Mouse (Mus musculus) lung, adult 2 months (tissue): Measurements from ENCODE around the gene Plxnc1.

Source experiments
- CTCF ChIP-seq: fragments of 200-500 bp; IDR thresholded peaks from 2 replicates; pipeline ENCODE4 v1.5.1; 2011; ENCODE audit warnings: mild to moderate bottlenecking, low read length, control low read depth; ENCODE audit not compliant: insufficient read depth
- POLR2A ChIP-seq: fragments of 200-500 bp; IDR thresholded peaks from 2 replicates; pipeline ENCODE4 v1.6.1; 2011; ENCODE audit warnings: low read depth, mild to moderate bottlenecking, control low read depth, low read length, borderline replicate concordance; ENCODE audit errors: extremely low read depth

GRCm38 (mm10) chr10:94908976-94909717, 35.5 kb downstream of the Plxnc1 start:
- TF ChIP-seq CTCF: no peak
- no peak for TF ChIP-seq POLR2A
